Mouse (Mus musculus) embryonic facial prominence, embryonic 12.5 days (tissue): ENCODE data around the gene Pnpo. TPM values are rescaled to one million over a fixed set of nuclear protein-coding genes. Genes with fewer than 3 reads are reported as not detected.

ENCODE experiments used
- ATAC-seq: fragments of 200-750 bp; cut with Nextera tagmentation; 2 replicates; pipeline ENCODE4 v1.8.0; 2017; ENCODE audit not compliant: insufficient number of reproducible peaks, insufficient read depth, low FRiP score, low TSS enrichment
- H3K27ac ChIP-seq: fragments of 300-500 bp; sonication (generic); 2 replicates; pipeline ENCODE4 v1.5.1; 2016; ENCODE audit warnings: mild to moderate bottlenecking
- H3K27me3 ChIP-seq: fragments of 300-500 bp; sonication (generic); 2 replicates; pipeline ENCODE4 v1.6.1; 2016; ENCODE audit warnings: mild to moderate bottlenecking, moderate library complexity
- H3K36me3 ChIP-seq: fragments of 300-500 bp; sonication (generic); 2 replicates; pipeline ENCODE4 v1.6.1; 2016; ENCODE audit warnings: mild to moderate bottlenecking
- H3K4me1 ChIP-seq: fragments of 300-500 bp; sonication (generic); 2 replicates; pipeline ENCODE4 v1.6.1; 2016
- H3K4me2 ChIP-seq: fragments of 300-500 bp; sonication (generic); replicated peaks from 2 replicates; pipeline ENCODE4 v1.6.1; 2016; ENCODE audit warnings: mild to moderate bottlenecking, moderate library complexity
- H3K4me3 ChIP-seq: fragments of 300-500 bp; sonication (generic); 2 replicates; pipeline ENCODE4 v1.5.1; 2016; ENCODE audit warnings: mild to moderate bottlenecking
- H3K9ac ChIP-seq: fragments of 300-500 bp; sonication (generic); 2 replicates; pipeline ENCODE4 v1.6.1; 2016; ENCODE audit warnings: mild to moderate bottlenecking, moderate library complexity
- H3K9me3 ChIP-seq: fragments of 300-500 bp; sonication (generic); 2 replicates; pipeline ENCODE4 v1.6.1; 2016; ENCODE audit warnings: mild to moderate bottlenecking, moderate library complexity
- WGBS: fragments of 180-500 bp; shearing (Covaris S2); methylation state at CpG from one replicate; pipeline ENCODE4 v1.1.7; 2016; 5-methylcytosine and 5-hydroxymethylcytosine counted together
- polyA plus RNA-seq: library from polyadenylated mRNA; unstranded; fragments of >200 nt; fragmentation: Nextera tagmentation; extraction: Ambion mirVana; gene quantifications from 2 replicates; pipeline ENCODE4 v1.2.1, GENCODE M21; 2016

Pnpo gene
- polyA plus RNA-seq, 1 experiment from 2014 or later: 22.2 TPM

- H3K9ac ChIP-seq: no peak overlapping the region
- H3K4me1 ChIP-seq: peaks cover 4% of the 10 kb centered on the region; the same call in 1 of the 2 replicates
- no peak overlapping the region for H3K27ac ChIP-seq
- H3K27me3 ChIP-seq: no peaks in the 10 kb centered on the region
- no peak for ATAC-seq
- no peak overlapping the region for H3K4me3 ChIP-seq
- H3K36me3 ChIP-seq: peaks cover 45% of the 10 kb centered on the region
- H3K9me3 ChIP-seq: no peaks in the 10 kb centered on the region
- 98% methylated on average over 3 of the region's 3 CpGs for WGBS
- no peak overlapping the region for H3K4me2 ChIP-seq
Observed at GRCm38 (mm10) chr11:96950767-96951166, 7.0 kb upstream of the Pnpo start.

GRCm38 (mm10) chr11:96947849-96948248, 4.1 kb upstream of the Pnpo start:
- H3K4me1 ChIP-seq: peaks cover 10% of the 10 kb centered on the region; the same call in 1 of the 2 replicates
- no peaks in the 10 kb centered on the region for H3K9me3 ChIP-seq
- no peak for ATAC-seq
- no peak overlapping the region for H3K27ac ChIP-seq
- H3K36me3 ChIP-seq: peaks cover 21% of the 10 kb centered on the region
- no peak overlapping the region for H3K9ac ChIP-seq
- WGBS: 93% methylated on average over 4 of the region's 4 CpGs
- H3K27me3 ChIP-seq: no peaks in the 10 kb centered on the region
- H3K4me3 ChIP-seq: no peak overlapping the region
- H3K4me2 ChIP-seq: no peak overlapping the region

- H3K36me3 ChIP-seq: peaks cover 7% of the 10 kb centered on the region
- 0 out of 2 replicates have a peak overlapping the region, but pooled peaks have one; percentile 1 for H3K4me2 ChIP-seq
- peaks cover 10% of the 10 kb centered on the region; the same call in 1 of the 2 replicates for H3K4me1 ChIP-seq
- no peak overlapping the region for H3K9ac ChIP-seq
- no peak for ATAC-seq
- no peaks in the 10 kb centered on the region for H3K27me3 ChIP-seq
- WGBS: 57% methylated on average over 9 of the region's 9 CpGs
- no peak overlapping the region for H3K4me3 ChIP-seq
- H3K9me3 ChIP-seq: no peaks in the 10 kb centered on the region
- H3K27ac ChIP-seq: peak overlapping the region; percentile 51; the same call in 1 of the 2 replicates
Observed at GRCm38 (mm10) chr11:96946498-96946897, 2.7 kb upstream of the Pnpo start.

GRCm38 (mm10) chr11:96944844-96945580, 1.2 kb upstream of the Pnpo start:
- no peak for ATAC-seq
- H3K4me1 ChIP-seq: peaks cover 10% of the 10 kb centered on the region; the same call in 1 of the 2 replicates
- H3K9ac ChIP-seq: no peak overlapping the region
- H3K27ac ChIP-seq: no peak overlapping the region
- 0 out of 2 replicates have a peak, but pooled peaks cover 3% of the 10 kb centered on the region for H3K36me3 ChIP-seq
- H3K4me2 ChIP-seq: peak overlapping the region; percentile 74
- peak overlapping the region; percentile 55 for H3K4me3 ChIP-seq
- H3K27me3 ChIP-seq: no peaks in the 10 kb centered on the region
- H3K9me3 ChIP-seq: no peaks in the 10 kb centered on the region
- WGBS: 84% methylated on average over 14 of the region's 14 CpGs

GRCm38 (mm10) chr11:96941989-96942590, 1.7 kb downstream of the Pnpo start:
- 73% methylated on average over 6 of the region's 6 CpGs for WGBS
- no peak overlapping the region for H3K4me3 ChIP-seq
- no peak overlapping the region for H3K4me2 ChIP-seq

GRCm38 (mm10) chr11:96940578-96941465, 3.0 kb downstream of the Pnpo start:
- Histone ChIP-seq H3K36me3 (no peaks in the 10 kb centered on the region), H3K9ac (no peak overlapping the region), H3K9me3 (no peaks in the 10 kb centered on the region), H3K27me3 (no peaks in the 10 kb centered on the region), H3K27ac (no peak overlapping the region), H3K4me3 (no peak overlapping the region), H3K4me1 (peaks cover 6% of the 10 kb centered on the region; the same call in 1 of the 2 replicates), H3K4me2 (no peak overlapping the region)
- no peak for ATAC-seq
- 81% methylated on average over 16 of the region's 16 CpGs for WGBS

More at GRCm38 (mm10) chr11:96941989-96942590, 1.7 kb downstream of the Pnpo start:
- Histone ChIP-seq H3K36me3 (no peaks in the 10 kb centered on the region), H3K27ac (no peak overlapping the region), H3K27me3 (no peaks in the 10 kb centered on the region), H3K4me1 (peaks cover 10% of the 10 kb centered on the region; the same call in 1 of the 2 replicates), H3K9ac (no peak overlapping the region), H3K9me3 (no peaks in the 10 kb centered on the region)
- ATAC-seq: no peak

GRCm38 (mm10) chr11:96938426-96938800, 5.4 kb downstream of the Pnpo start:
- no peak overlapping the region for H3K4me2 ChIP-seq
- no peaks in the 10 kb centered on the region for H3K9me3 ChIP-seq
- H3K27me3 ChIP-seq: no peaks in the 10 kb centered on the region
- H3K9ac ChIP-seq: no peak overlapping the region
- H3K27ac ChIP-seq: no peak overlapping the region
- H3K36me3 ChIP-seq: no peaks in the 10 kb centered on the region
- 88% methylated on average over 6 of the region's 6 CpGs for WGBS
- no peak for ATAC-seq
- H3K4me1 ChIP-seq: no peaks in the 10 kb centered on the region; the same call in 1 of the 2 replicates
- H3K4me3 ChIP-seq: no peak overlapping the region

GRCm38 (mm10) chr11:96937549-96938425, 6.0 kb downstream of the Pnpo start:
- Histone ChIP-seq H3K4me1 (no peaks in the 10 kb centered on the region), H3K4me3 (no peak overlapping the region), H3K27me3 (no peaks in the 10 kb centered on the region), H3K27ac (no peak overlapping the region), H3K9ac (no peak overlapping the region), H3K4me2 (no peak overlapping the region), H3K9me3 (no peaks in the 10 kb centered on the region), H3K36me3 (no peaks in the 10 kb centered on the region)
- WGBS: 55% methylated on average over 10 of the region's 10 CpGs
- ATAC-seq: no peak

- Histone ChIP-seq H3K27ac (no peak overlapping the region), H3K9me3 (no peaks in the 10 kb centered on the region), H3K4me2 (no peak overlapping the region), H3K4me1 (no peaks in the 10 kb centered on the region), H3K27me3 (no peaks in the 10 kb centered on the region), H3K4me3 (no peak overlapping the region), H3K9ac (no peak overlapping the region), H3K36me3 (no peaks in the 10 kb centered on the region)
- ATAC-seq: no peak
- 88% methylated on average over 9 of the region's 9 CpGs for whole genome bisulfite sequencing
Observed at GRCm38 (mm10) chr11:96935872-96936650, 7.7 kb downstream of the Pnpo start.

- WGBS: 23% methylated on average over 12 of the region's 12 CpGs
- 0 out of 2 replicates have a peak, but pooled peaks cover under 1% of the 10 kb centered on the region for H3K4me1 ChIP-seq
- 0 out of 2 replicates have a peak, but pooled peaks cover 1% of the 10 kb centered on the region for H3K27me3 ChIP-seq
- H3K36me3 ChIP-seq: no peaks in the 10 kb centered on the region
- H3K9me3 ChIP-seq: no peaks in the 10 kb centered on the region
- ATAC-seq: peak; percentile 64; the same call in 1 of the 2 replicates
- no peak overlapping the region for H3K27ac ChIP-seq
- no peak overlapping the region for H3K9ac ChIP-seq
- H3K4me3 ChIP-seq: no peak overlapping the region
- peak overlapping the region; percentile 23; the same call in 1 of the 2 replicates for H3K4me2 ChIP-seq
Observed at GRCm38 (mm10) chr11:96934921-96935356, 8.8 kb downstream of the Pnpo start.
